Mouse (Mus musculus) testis, adult 2 months (tissue): ENCODE data around the gene P2ry1.

ENCODE experiments used
- CTCF ChIP-seq: fragments of 200-500 bp; IDR thresholded peaks from 2 replicates; pipeline ENCODE4 v1.5.1; 2012; ENCODE audit warnings: low read depth, mild to moderate bottlenecking, inconsistent platforms, low read length, moderate library complexity; ENCODE audit not compliant: control insufficient read depth, insufficient read depth, insufficient replicate concordance
- POLR2A ChIP-seq: fragments of 200-500 bp; IDR thresholded peaks from 2 replicates; pipeline ENCODE4 v1.6.1; 2012; ENCODE audit warnings: low read depth, mild to moderate bottlenecking, inconsistent platforms, low read length, moderate library complexity; ENCODE audit not compliant: control insufficient read depth

GRCm38 (mm10) chr3:61032100-61032499 is 29.5 kb downstream of the P2ry1 start:
- TF ChIP-seq POLR2A, result no peak
- TF ChIP-seq CTCF, result no peak
